Mouse (Mus musculus): ENCODE results near the gene Mast3. TPM values are rescaled to one million over a fixed set of nuclear protein-coding genes. Genes with fewer than 3 reads are reported as not detected.

Mast3 gene
- polyA plus RNA-seq, 1 experiment: 32.5 TPM

DNA sequence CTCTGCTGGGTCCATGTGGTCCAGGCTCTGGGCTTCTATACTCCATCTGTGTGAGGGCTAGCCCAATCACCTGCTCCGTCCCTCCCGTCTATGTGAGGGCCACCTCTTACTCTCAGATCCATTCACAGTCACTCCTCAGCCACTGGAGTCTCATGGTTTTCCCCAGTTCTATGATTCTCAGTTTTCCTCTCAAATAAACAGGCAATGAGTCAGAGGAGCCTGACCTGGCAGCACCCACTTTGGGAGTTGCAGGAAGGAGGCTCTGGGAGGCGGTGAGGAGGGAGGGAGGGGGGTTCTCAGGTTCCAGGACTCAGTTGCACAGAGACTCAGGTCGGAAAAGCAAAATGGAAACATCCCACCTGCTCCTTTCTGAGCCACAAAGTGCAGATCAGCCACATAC, 8.0 kb upstream of the Mast3 start:
- Histone ChIP-seq H3K4me3 (ENCODE audit: insufficient read depth, poor library complexity, severe bottlenecking) (peak overlapping the region; percentile 28), H3K79me3 (ENCODE audit: low read depth) (no peaks in the 10 kb centered on the region)
- no peak for TF ChIP-seq MAX (IDR thresholded peaks at IDR 0.05)
- no peak for TF ChIP-seq FOSL1 (IDR thresholded peaks at IDR 0.05; ENCODE audit: insufficient read depth, low read length, poor library complexity, severe bottlenecking)
- no peak for TF ChIP-seq CEBPB (IDR thresholded peaks at IDR 0.05; ENCODE audit: low read depth)
- no peak for TF ChIP-seq CTCF (IDR thresholded peaks at IDR 0.05; ENCODE audit: control insufficient read depth, insufficient read depth, insufficient read length)
- no peak for TF ChIP-seq USF1 (IDR thresholded peaks at IDR 0.05; ENCODE audit: low read depth)
- TF ChIP-seq MYOD1 (IDR thresholded peaks at IDR 0.05; ENCODE audit: control insufficient read depth, insufficient read length, low read depth): no peak
- no peak for TF ChIP-seq MYOG (IDR thresholded peaks at IDR 0.05; ENCODE audit: control insufficient read depth, extremely low read depth, insufficient read length)

GRCm38 (mm10) chr8:70812055-70812454, 7.2 kb upstream of the Mast3 start:
- Histone ChIP-seq H3K36me3 (ENCODE audit: control insufficient read depth, insufficient read depth) (no peaks in the 10 kb centered on the region), H3K79me2 (ENCODE audit: control insufficient read depth, insufficient read depth) (peaks cover 11% of the 10 kb centered on the region), H3K4me3 (ENCODE audit: insufficient read depth, poor library complexity, severe bottlenecking) (peak overlapping the region; percentile 28), H3K79me3 (ENCODE audit: low read depth) (no peaks in the 10 kb centered on the region), H3K27me3 (ENCODE audit: control insufficient read depth, insufficient read depth, insufficient read length) (no peaks in the 10 kb centered on the region), H3ac (ENCODE audit: control insufficient read depth, insufficient read length, low read depth) (peak overlapping the region; percentile 62)
- TF ChIP-seq MAX (IDR thresholded peaks at IDR 0.05) (peak; percentile 53), CEBPB (IDR thresholded peaks at IDR 0.05; ENCODE audit: low read depth) (no peak), MYOG (IDR thresholded peaks at IDR 0.05; ENCODE audit: control insufficient read depth, extremely low read depth, insufficient read length) (no peak), MYOD1 (IDR thresholded peaks at IDR 0.05; ENCODE audit: control insufficient read depth, insufficient read length, low read depth) (no peak)

More for the DNA sequence above, 8.0 kb upstream of the Mast3 start:
- peak overlapping the region; percentile 28 for H3ac ChIP-seq (ENCODE audit: control insufficient read depth, insufficient read length, low read depth)
- H3K79me2 ChIP-seq (ENCODE audit: control insufficient read depth, insufficient read depth): peaks cover 11% of the 10 kb centered on the region
- peaks cover 3% of the 10 kb centered on the region for H3K36me3 ChIP-seq (ENCODE audit: control insufficient read depth, insufficient read depth)
- H3K27me3 ChIP-seq (ENCODE audit: control insufficient read depth, insufficient read depth, insufficient read length): no peaks in the 10 kb centered on the region

DNA sequence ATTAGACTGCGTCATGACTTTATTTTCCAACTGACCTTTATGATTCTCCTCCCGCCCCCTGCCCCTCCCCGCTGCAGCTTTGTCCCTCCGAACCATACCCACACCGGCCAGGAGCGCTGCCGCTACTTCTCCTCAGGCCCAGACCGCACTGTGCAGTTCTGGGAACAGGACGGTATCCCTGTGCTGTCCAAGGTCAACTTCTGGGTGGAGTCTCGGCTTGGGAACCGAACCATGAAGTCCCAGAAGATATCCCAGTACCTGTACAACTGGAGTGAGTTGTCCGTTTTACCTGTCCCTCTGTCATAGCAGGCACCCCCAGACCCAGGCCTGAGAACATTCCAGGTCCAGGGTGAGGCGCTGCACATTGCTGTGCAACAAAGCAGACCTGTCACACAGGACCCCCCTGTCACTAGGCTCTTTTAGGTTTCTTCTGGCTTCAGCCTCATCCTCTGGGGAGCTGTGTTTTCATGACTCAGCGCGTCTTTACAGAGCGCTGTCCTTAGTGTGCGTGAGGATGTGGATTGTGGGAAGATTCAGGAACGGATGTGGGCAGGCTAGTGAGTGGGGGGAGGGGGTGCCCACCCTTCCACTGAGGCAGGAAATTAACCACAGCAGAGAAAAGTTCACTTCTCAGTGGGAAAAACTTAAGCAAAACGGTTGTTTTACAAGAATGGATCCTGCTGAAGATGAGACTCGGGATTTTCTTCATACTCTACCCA, 6.3 kb upstream of the Mast3 start:
- H3K36me3 ChIP-seq (ENCODE audit: control insufficient read depth, insufficient read depth): no peaks in the 10 kb centered on the region
- H3ac ChIP-seq (ENCODE audit: control insufficient read depth, insufficient read length, low read depth): peak overlapping the region; percentile 51
- H3K4me3 ChIP-seq (ENCODE audit: insufficient read depth, poor library complexity, severe bottlenecking): peak overlapping the region; percentile 28
- H3K79me2 ChIP-seq (ENCODE audit: control insufficient read depth, insufficient read depth): peaks cover 11% of the 10 kb centered on the region
- no peaks in the 10 kb centered on the region for H3K27me3 ChIP-seq (ENCODE audit: control insufficient read depth, insufficient read depth, insufficient read length)
- no peak for TF ChIP-seq CTCF (IDR thresholded peaks at IDR 0.05; ENCODE audit: control insufficient read depth, insufficient read depth, insufficient read length)
- no peak for TF ChIP-seq MAX (IDR thresholded peaks at IDR 0.05)
- no peak for TF ChIP-seq FOSL1 (IDR thresholded peaks at IDR 0.05; ENCODE audit: insufficient read depth, low read length, poor library complexity, severe bottlenecking)
- no peak for TF ChIP-seq CEBPB (IDR thresholded peaks at IDR 0.05; ENCODE audit: low read depth)
- no peak for TF ChIP-seq USF1 (IDR thresholded peaks at IDR 0.05; ENCODE audit: low read depth)
- TF ChIP-seq MYOD1 (IDR thresholded peaks at IDR 0.05; ENCODE audit: control insufficient read depth, insufficient read length, low read depth): no peak
- no peaks in the 10 kb centered on the region for H3K79me3 ChIP-seq (ENCODE audit: low read depth)

DNA sequence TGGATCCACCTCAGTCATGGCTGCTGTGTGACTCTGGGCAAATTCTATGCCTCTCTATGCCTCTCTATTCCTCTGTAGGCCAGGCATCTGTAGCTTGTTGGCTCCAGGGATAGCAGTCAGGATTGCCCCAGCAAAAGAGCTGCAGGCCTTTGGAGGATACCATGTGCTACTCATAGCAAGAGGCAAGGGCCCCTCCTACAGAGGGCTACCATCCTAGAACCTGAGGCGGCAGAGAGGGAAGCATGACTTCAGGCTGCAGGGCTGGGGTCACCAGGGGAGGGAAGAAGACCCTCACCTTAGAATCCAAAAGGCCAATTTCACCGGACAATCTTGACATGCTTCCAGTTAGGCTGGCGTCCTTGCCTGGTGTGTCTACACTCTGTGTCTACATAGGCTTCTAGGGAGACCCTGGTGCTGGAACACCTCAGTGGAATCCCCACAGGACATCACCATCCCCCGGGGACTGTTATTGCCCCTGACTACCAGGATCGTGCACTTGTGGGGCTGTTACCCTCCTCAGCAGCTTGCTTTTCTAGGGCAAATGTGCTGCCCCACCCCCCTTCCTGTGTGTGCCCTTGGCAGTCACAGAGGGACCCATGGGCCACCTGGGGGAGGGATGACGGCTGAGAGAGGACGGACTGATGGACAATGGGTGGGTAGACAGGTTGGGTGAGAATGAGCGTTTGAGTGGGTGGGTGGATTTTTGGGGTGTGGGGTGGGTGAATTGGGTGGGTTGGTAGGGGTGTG, 4.3 kb upstream of the Mast3 start:
- Histone ChIP-seq H3K79me3 (ENCODE audit: low read depth) (no peaks in the 10 kb centered on the region), H3K36me3 (ENCODE audit: control insufficient read depth, insufficient read depth) (no peaks in the 10 kb centered on the region), H3ac (ENCODE audit: control insufficient read depth, insufficient read length, low read depth) (no peak overlapping the region), H3K79me2 (ENCODE audit: control insufficient read depth, insufficient read depth) (peaks cover 11% of the 10 kb centered on the region), H3K4me3 (ENCODE audit: insufficient read depth, poor library complexity, severe bottlenecking) (no peak overlapping the region), H3K27me3 (ENCODE audit: control insufficient read depth, insufficient read depth, insufficient read length) (no peaks in the 10 kb centered on the region)
- TF ChIP-seq MYOG (IDR thresholded peaks at IDR 0.05; ENCODE audit: control insufficient read depth, extremely low read depth, insufficient read length): no peak
- TF ChIP-seq MAX (IDR thresholded peaks at IDR 0.05): no peak
- no peak for TF ChIP-seq MYOD1 (IDR thresholded peaks at IDR 0.05; ENCODE audit: control insufficient read depth, insufficient read length, low read depth)
- TF ChIP-seq USF1 (IDR thresholded peaks at IDR 0.05; ENCODE audit: low read depth): no peak
- no peak for TF ChIP-seq CEBPB (IDR thresholded peaks at IDR 0.05; ENCODE audit: low read depth)
- TF ChIP-seq FOSL1 (IDR thresholded peaks at IDR 0.05; ENCODE audit: insufficient read depth, low read length, poor library complexity, severe bottlenecking): no peak
- no peak for TF ChIP-seq CTCF (IDR thresholded peaks at IDR 0.05; ENCODE audit: control insufficient read depth, insufficient read depth, insufficient read length)

- Histone ChIP-seq H3K79me3 (ENCODE audit: low read depth) (no peaks in the 10 kb centered on the region), H3K27me3 (ENCODE audit: control insufficient read depth, insufficient read depth, insufficient read length) (no peaks in the 10 kb centered on the region), H3K36me3 (ENCODE audit: control insufficient read depth, insufficient read depth) (no peaks in the 10 kb centered on the region), H3K79me2 (ENCODE audit: control insufficient read depth, insufficient read depth) (peaks cover 10% of the 10 kb centered on the region), H3K4me3 (ENCODE audit: insufficient read depth, poor library complexity, severe bottlenecking) (no peak within 1 kb of the TSS), H3ac (ENCODE audit: control insufficient read depth, insufficient read length, low read depth) (no peak within 1 kb of the TSS)
- no peak for TF ChIP-seq CEBPB (IDR thresholded peaks at IDR 0.05; ENCODE audit: low read depth)
- no peak for TF ChIP-seq MYOG (IDR thresholded peaks at IDR 0.05; ENCODE audit: control insufficient read depth, extremely low read depth, insufficient read length)
- no peak for TF ChIP-seq FOSL1 (IDR thresholded peaks at IDR 0.05; ENCODE audit: insufficient read depth, low read length, poor library complexity, severe bottlenecking)
- TF ChIP-seq MYOD1 (IDR thresholded peaks at IDR 0.05; ENCODE audit: control insufficient read depth, insufficient read length, low read depth): no peak
- no peak for TF ChIP-seq CTCF (IDR thresholded peaks at IDR 0.05; ENCODE audit: control insufficient read depth, insufficient read depth, insufficient read length)
- TF ChIP-seq USF1 (IDR thresholded peaks at IDR 0.05; ENCODE audit: low read depth): no peak
- no peak for TF ChIP-seq MAX (IDR thresholded peaks at IDR 0.05)
Measured at GRCm38 (mm10) chr8:70808239-70808638, 3.4 kb upstream of the Mast3 start, which contains the start of gene Il12rb1. TSS of gene Il12rb1 (plus strand) at chr8:70808449.
